ENCODE assay signal across 8 mouse cellular contexts in the genomic region with DNA sequence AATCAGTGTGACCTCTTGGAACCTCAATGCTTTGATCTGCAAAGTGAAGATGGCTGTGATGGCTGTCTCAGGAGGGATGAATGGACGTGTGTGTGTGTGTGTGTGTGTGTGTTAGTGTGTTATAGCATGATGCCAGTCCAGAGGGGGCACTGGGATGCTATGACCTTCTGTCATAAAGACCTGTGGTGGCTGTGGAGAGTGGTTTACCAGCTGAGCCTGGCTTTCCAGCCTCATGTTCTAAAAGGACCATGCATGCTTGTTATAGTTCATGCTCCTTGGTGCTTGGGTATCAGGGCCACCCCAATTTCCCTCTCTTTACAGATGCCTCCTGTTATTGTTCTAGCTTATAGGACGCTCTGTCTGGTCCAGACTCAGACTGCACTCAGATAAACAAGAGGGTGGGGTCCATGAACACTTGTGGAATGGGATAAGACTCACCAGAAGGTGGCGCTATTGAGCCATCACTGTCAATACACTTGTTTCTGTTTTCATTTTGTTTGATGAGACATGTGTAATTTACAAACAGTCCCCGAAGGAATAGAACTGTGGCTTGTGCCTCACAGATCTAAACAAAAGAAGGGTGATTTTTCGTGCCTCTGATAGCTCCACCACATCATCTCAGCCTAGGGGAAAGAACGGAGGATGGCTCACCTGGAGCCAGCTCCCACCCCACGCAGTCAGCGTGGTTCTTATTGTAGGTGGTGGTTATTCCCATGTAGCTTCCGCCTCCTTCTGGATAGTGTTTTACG.
DNase-seq lines count a peak whose midpoint lies in the region; ATAC-seq and TF ChIP-seq lines count a peak whose summit lies in the region.

No protein-coding gene starts in this region.

- no peak for ATAC-seq in lung, postnatal 0 days

- no peak overlapping the region for H3K4me2 ChIP-seq in lung, postnatal 0 days (replicated peaks; ENCODE audit: low read depth, low read length)

- 51% methylated on average over 10 of the region's 10 CpGs for WGBS in lung, postnatal 0 days

- no peaks in the 10 kb centered on the region for H3K4me1 ChIP-seq in lung, postnatal 0 days (ENCODE audit: insufficient read depth, low read depth, low read length)

- TF ChIP-seq EP300 in lung, postnatal 0 days (IDR thresholded peaks at IDR 0.05): no peak

- H3K9ac ChIP-seq in lung, postnatal 0 days (replicated peaks; ENCODE audit: low read depth): no peak overlapping the region

- peak; percentile 6 for DNase-seq in cerebellum, adult 9-10 months
- DNase-seq in cerebellum, adult 11 months: no peak
- DNase-seq in 416B (ENCODE audit: low read depth): peak; percentile 51
- DNase-seq in adrenal gland, postnatal 14 days: peak; percentile 67
- DNase-seq in frontal cortex, adult 2 months (ENCODE audit: extremely low spot score in 1 of 2, low spot score in 1 of 2): peak; percentile 8 to 80
- DNase-seq in kidney, postnatal 36 days: peak; percentile 31 to 79
- peak; percentile 53 for DNase-seq in lung, postnatal 0 days (ENCODE audit: low spot score)
- DNase-seq in spleen, postnatal 36 days (ENCODE audit: low spot score in 2 of 2): peak; percentile 7 to 27

- TF ChIP-seq CTCF in lung, postnatal 0 days (IDR thresholded peaks at IDR 0.05): peak; percentile 73

- H3K4me3 ChIP-seq in lung, postnatal 0 days (ENCODE audit: low read depth, low read length): no peak overlapping the region

- no peak overlapping the region for H3K27ac ChIP-seq in lung, postnatal 0 days (ENCODE audit: low read length)

- H3K36me3 ChIP-seq in lung, postnatal 0 days (ENCODE audit: insufficient read depth, low read length): no peaks in the 10 kb centered on the region

- H3K27me3 ChIP-seq in lung, postnatal 0 days (replicated peaks; ENCODE audit: insufficient read depth, low read length): no peaks in the 10 kb centered on the region

- H3K9me3 ChIP-seq in lung, postnatal 0 days (ENCODE audit: low read length): no peaks in the 10 kb centered on the region
